Mouse (Mus musculus): ENCODE measurements around the gene Il1rl2. TPM values are rescaled to one million over a fixed set of nuclear protein-coding genes. Genes with fewer than 3 reads are reported as not detected.

The Il1rl2 gene
- polyA plus RNA-seq, 1 experiment = 0.39 TPM

- H3K27me3 ChIP-seq (ENCODE audit: control insufficient read depth, insufficient read depth, low read length) = no peaks in the 10 kb centered on the region
- no peak for DNase-seq
- H3K27ac ChIP-seq (ENCODE audit: insufficient read depth, low read length) = no peak overlapping the region
- TF ChIP-seq CTCF (IDR thresholded peaks at IDR 0.05; ENCODE audit: borderline replicate concordance, insufficient read depth, low read depth, low read length) = no peak
- no peak for TF ChIP-seq POLR2A (IDR thresholded peaks at IDR 0.05; ENCODE audit: borderline replicate concordance, insufficient read depth, low read length)
- 65% methylated on average over 4 of the region's 4 CpGs for WGBS
- no peaks in the 10 kb centered on the region for H3K4me1 ChIP-seq (ENCODE audit: control insufficient read depth, insufficient read depth, low read length)
- no peak overlapping the region for H3K4me3 ChIP-seq (replicated peaks; ENCODE audit: insufficient read depth, low read depth, low read length)
Observed at GRCm38 (mm10) chr1:40355431-40355843, 31.0 kb downstream of the Il1rl2 start.

DNA sequence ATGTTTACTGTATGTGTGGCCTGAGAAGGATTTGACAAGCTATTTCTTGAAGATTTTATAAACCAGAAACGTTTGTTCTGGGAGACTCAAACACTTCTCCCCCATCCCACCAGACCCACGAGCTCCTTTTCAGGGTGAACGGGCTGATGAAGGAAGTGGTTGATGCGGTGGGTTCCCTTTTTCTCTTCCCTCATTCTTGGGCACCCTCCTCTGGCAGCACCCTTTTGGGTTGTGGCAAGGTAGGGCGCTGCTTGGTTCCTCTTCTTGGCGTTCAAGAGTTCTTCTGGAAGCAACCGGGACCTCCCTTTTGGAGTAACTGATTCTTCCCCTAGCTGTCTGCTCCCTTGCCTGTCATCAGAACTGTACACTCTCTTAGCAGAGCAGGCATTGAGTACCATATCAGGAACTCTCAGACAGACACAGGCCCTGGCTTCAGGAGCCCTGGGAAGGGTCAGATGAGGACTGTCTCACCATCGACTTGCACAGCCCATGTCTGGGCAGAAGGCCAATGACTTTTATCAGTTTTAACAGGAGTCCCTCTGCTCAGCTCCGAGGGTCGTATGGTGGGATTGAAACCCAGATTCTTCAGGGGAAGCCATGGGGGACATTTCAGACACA lies 31.6 kb downstream of the Il1rl2 start:
- no peak overlapping the region for H3K4me3 ChIP-seq (replicated peaks; ENCODE audit: insufficient read depth, low read depth, low read length)
- H3K27me3 ChIP-seq (ENCODE audit: control insufficient read depth, insufficient read depth, low read length) = no peaks in the 10 kb centered on the region
- WGBS = 62% methylated on average over 10 of the region's 10 CpGs
- H3K27ac ChIP-seq (ENCODE audit: insufficient read depth, low read length) = no peak overlapping the region
- TF ChIP-seq CTCF (IDR thresholded peaks at IDR 0.05; ENCODE audit: borderline replicate concordance, insufficient read depth, low read depth, low read length) (no peak), POLR2A (IDR thresholded peaks at IDR 0.05; ENCODE audit: borderline replicate concordance, insufficient read depth, low read length) (no peak)
- DNase-seq = no peak
- no peaks in the 10 kb centered on the region for H3K4me1 ChIP-seq (ENCODE audit: control insufficient read depth, insufficient read depth, low read length)

GRCm38 (mm10) chr1:40357921-40358320 lies 33.5 kb downstream of the Il1rl2 start:
- no peak overlapping the region for H3K4me3 ChIP-seq (replicated peaks; ENCODE audit: insufficient read depth, low read depth, low read length)
- 63% methylated on average over 2 of the region's 2 CpGs for WGBS
- H3K27me3 ChIP-seq (ENCODE audit: control insufficient read depth, insufficient read depth, low read length) = no peaks in the 10 kb centered on the region
- no peak for DNase-seq
- H3K4me1 ChIP-seq (ENCODE audit: control insufficient read depth, insufficient read depth, low read length) = no peaks in the 10 kb centered on the region
- TF ChIP-seq POLR2A (IDR thresholded peaks at IDR 0.05; ENCODE audit: borderline replicate concordance, insufficient read depth, low read length) (no peak), CTCF (IDR thresholded peaks at IDR 0.05; ENCODE audit: borderline replicate concordance, insufficient read depth, low read depth, low read length) (no peak)
- H3K27ac ChIP-seq (ENCODE audit: insufficient read depth, low read length) = no peak overlapping the region

- no peak overlapping the region for H3K4me3 ChIP-seq (replicated peaks; ENCODE audit: insufficient read depth, low read depth, low read length)
- TF ChIP-seq POLR2A (IDR thresholded peaks at IDR 0.05; ENCODE audit: borderline replicate concordance, insufficient read depth, low read length) (no peak), CTCF (IDR thresholded peaks at IDR 0.05; ENCODE audit: borderline replicate concordance, insufficient read depth, low read depth, low read length) (no peak)
- no peaks in the 10 kb centered on the region for H3K4me1 ChIP-seq (ENCODE audit: control insufficient read depth, insufficient read depth, low read length)
- H3K27ac ChIP-seq (ENCODE audit: insufficient read depth, low read length) = no peak overlapping the region
- DNase-seq = no peak
- H3K27me3 ChIP-seq (ENCODE audit: control insufficient read depth, insufficient read depth, low read length) = no peaks in the 10 kb centered on the region
- 74% methylated on average over 2 of the region's 2 CpGs for WGBS
Observed at GRCm38 (mm10) chr1:40358351-40358750, 33.9 kb downstream of the Il1rl2 start.

DNA sequence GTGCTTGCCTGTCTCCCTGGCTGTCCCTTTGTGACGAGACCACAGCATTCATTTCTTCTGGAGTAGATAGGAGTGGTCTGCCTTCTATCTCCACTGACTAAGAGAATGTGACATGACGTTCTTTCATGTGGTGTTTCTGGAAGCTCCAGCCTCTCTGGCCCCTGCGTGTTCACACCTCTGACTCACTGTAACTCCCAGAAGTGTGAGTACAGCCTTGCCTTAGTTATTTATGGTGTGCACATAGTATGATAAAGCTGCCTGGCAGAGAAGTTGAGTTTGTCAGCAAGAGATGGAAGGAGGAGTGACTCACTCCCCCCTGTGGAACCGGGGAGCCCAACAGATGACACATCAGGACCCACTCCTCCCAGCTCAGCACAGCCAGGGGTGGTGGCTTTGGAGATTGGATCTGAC lies 34.4 kb downstream of the Il1rl2 start:
- 72% methylated on average over 4 of the region's 4 CpGs for WGBS
- Histone ChIP-seq H3K27ac (ENCODE audit: insufficient read depth, low read length) (no peak overlapping the region), H3K4me3 (replicated peaks; ENCODE audit: insufficient read depth, low read depth, low read length) (no peak overlapping the region), H3K4me1 (ENCODE audit: control insufficient read depth, insufficient read depth, low read length) (no peaks in the 10 kb centered on the region), H3K27me3 (ENCODE audit: control insufficient read depth, insufficient read depth, low read length) (no peaks in the 10 kb centered on the region)
- no peak for TF ChIP-seq POLR2A (IDR thresholded peaks at IDR 0.05; ENCODE audit: borderline replicate concordance, insufficient read depth, low read length)
- no peak for TF ChIP-seq CTCF (IDR thresholded peaks at IDR 0.05; ENCODE audit: borderline replicate concordance, insufficient read depth, low read depth, low read length)
- no peak for DNase-seq

DNA sequence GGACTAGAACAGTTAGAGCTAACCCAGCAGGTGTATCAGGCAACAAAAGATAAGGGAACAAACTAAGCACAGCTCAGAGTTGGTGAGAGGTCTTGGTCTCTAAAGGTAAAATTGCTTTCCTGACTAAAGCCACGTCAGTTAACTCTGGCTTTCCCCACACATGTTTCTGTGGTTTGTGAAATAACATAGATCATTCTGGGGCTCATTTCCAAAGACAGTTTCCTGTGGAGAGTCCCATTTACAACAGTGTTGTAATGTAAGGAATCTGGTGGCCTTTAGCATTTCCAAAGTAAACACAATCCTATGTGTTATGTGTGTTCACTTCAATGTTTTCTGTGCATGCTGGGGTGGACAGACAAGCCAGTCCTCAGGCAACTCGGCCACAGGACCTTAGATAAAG lies 35.3 kb downstream of the Il1rl2 start:
- DNase-seq = no peak
- Histone ChIP-seq H3K27ac (ENCODE audit: insufficient read depth, low read length) (no peak overlapping the region), H3K4me3 (replicated peaks; ENCODE audit: insufficient read depth, low read depth, low read length) (no peak overlapping the region), H3K27me3 (ENCODE audit: control insufficient read depth, insufficient read depth, low read length) (no peaks in the 10 kb centered on the region), H3K4me1 (ENCODE audit: control insufficient read depth, insufficient read depth, low read length) (no peaks in the 10 kb centered on the region)
- TF ChIP-seq POLR2A (IDR thresholded peaks at IDR 0.05; ENCODE audit: borderline replicate concordance, insufficient read depth, low read length) = no peak
- no peak for TF ChIP-seq CTCF (IDR thresholded peaks at IDR 0.05; ENCODE audit: borderline replicate concordance, insufficient read depth, low read depth, low read length)
- 73% methylated on average over 2 of the region's 2 CpGs for WGBS

- H3K4me3 ChIP-seq (replicated peaks; ENCODE audit: insufficient read depth, low read depth, low read length) = no peak overlapping the region
- WGBS = 83% methylated on average over 7 of the region's 7 CpGs
- H3K27me3 ChIP-seq (ENCODE audit: control insufficient read depth, insufficient read depth, low read length) = no peaks in the 10 kb centered on the region
- TF ChIP-seq CTCF (IDR thresholded peaks at IDR 0.05; ENCODE audit: borderline replicate concordance, insufficient read depth, low read depth, low read length) (no peak), POLR2A (IDR thresholded peaks at IDR 0.05; ENCODE audit: borderline replicate concordance, insufficient read depth, low read length) (no peak)
- no peaks in the 10 kb centered on the region for H3K4me1 ChIP-seq (ENCODE audit: control insufficient read depth, insufficient read depth, low read length)
- no peak for DNase-seq
- H3K27ac ChIP-seq (ENCODE audit: insufficient read depth, low read length) = no peak overlapping the region
Observed at GRCm38 (mm10) chr1:40360969-40361368, 36.6 kb downstream of the Il1rl2 start.

GRCm38 (mm10) chr1:40361596-40361995 lies 37.2 kb downstream of the Il1rl2 start:
- DNase-seq = no peak
- Histone ChIP-seq H3K4me1 (ENCODE audit: control insufficient read depth, insufficient read depth, low read length) (no peaks in the 10 kb centered on the region), H3K27ac (ENCODE audit: insufficient read depth, low read length) (no peak overlapping the region), H3K4me3 (replicated peaks; ENCODE audit: insufficient read depth, low read depth, low read length) (no peak overlapping the region), H3K27me3 (ENCODE audit: control insufficient read depth, insufficient read depth, low read length) (no peaks in the 10 kb centered on the region)
- no peak for TF ChIP-seq POLR2A (IDR thresholded peaks at IDR 0.05; ENCODE audit: borderline replicate concordance, insufficient read depth, low read length)
- TF ChIP-seq CTCF (IDR thresholded peaks at IDR 0.05; ENCODE audit: borderline replicate concordance, insufficient read depth, low read depth, low read length) = no peak
- WGBS = 55% methylated on average over 1 of the region's 1 CpGs

Data from cerebellum, adult 2 months (tissue).